Mouse (Mus musculus) cerebellum, postnatal 25 days (tissue): ENCODE results near the gene Cenpu.

ENCODE experiments used
- DNase-seq, 2 experiments: peaks; one replicate each; pipeline ENCODE4 v3.0.0; 2021; ENCODE audit warnings: mixed read lengths in 2 of 2

The Cenpu gene

DNA sequence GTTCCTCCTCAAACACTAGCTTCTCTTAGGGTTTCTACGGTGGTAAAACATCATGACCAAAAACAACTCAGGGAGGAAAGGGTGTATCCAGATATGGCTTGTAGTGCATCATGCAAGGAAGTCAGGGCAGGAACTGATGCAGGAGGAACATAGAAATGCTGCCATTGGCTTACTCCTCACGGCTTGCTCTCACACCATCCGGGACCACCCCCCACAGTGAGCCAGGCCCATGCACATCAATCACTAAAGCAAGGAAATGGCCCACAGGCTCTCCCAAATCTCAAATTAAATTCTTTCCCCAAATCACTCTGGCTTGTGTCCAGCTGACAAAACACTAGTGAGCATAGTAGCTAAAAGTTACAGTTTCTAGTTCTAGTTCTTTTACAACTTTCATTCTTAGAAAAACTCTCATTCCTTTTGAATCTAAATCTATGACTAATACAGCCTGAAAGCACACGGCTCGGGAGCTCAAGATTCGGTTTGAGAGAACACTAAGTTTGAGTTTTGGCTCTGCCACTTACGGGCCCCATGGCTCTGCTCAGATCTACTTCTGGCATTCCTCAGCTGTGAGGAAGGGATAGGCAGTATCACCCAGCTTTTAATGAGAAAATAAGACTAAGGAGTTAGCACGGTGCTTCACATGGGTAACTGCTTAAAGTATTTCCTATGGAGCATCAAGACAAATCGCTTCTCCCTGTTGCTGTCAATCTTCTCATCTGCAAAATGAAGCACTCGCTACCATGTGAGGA is 49.3 kb downstream of the Cenpu start:
- no peak for DNase-seq

- DNase-seq = no peak
Measured at GRCm38 (mm10) chr8:46603587-46603986, 51.8 kb downstream of the Cenpu start.

- no peak for DNase-seq
Measured at GRCm38 (mm10) chr8:46606930-46607329, 55.1 kb downstream of the Cenpu start.

DNA sequence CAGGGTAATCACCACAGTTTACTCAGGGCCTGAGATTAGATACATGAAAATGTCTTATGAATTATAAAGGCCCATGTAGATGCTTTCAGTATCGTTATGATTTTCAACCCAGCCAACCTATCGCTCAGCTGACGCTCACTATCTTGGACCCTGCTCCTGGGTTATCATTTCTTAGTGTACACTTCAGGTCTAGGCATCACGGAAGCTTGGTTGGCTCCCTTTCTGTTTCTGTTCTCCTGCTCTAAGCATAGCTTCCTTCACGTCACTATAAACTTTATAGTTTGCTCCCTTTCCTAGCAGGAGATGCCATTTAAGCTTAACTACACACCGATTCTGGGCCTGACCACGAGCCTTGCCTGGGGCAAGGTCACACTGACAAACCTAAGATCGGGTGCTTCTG is 59.7 kb downstream of the Cenpu start:
- DNase-seq = no peak

DNA sequence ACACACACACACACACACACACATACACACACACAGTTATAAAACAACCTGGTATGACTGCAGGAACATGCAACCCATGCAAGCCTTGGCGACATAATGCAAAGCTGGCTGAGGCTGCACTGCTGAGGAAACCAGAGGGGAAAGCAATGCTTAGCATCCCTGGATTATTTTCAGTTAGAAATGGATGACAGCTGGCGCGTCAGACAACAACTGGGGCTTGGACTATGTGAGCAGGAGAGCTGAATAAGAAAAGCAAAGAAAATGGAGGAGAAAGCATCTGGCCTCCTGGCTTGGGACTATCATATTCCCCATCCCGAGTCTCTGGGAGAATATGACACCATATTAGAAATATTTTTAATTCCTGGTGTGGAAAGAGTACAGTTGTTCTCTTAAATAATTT is 61.1 kb downstream of the Cenpu start:
- DNase-seq = no peak

DNA sequence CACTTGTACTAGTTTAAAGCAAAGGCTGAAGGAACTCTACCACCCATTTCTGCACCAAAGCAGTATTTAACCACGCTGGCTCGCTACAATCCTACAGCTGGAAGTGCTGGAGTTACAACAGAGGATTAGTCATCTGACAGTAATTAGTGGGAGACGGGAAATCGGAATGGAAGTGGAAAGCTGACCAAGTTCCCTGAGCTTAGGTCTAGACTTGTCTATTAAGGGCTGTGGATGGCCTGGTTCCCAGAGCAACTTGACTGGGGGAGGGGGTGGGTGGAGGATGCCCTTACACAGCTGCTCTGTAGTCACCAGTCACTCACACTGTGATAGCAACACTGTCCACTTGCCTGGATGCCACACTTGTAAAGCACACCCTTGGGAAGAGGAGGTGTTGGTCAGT is 61.5 kb downstream of the Cenpu start:
- DNase-seq = no peak

- DNase-seq = no peak
Measured at GRCm38 (mm10) chr8:46615936-46616335, 64.1 kb downstream of the Cenpu start.

DNA sequence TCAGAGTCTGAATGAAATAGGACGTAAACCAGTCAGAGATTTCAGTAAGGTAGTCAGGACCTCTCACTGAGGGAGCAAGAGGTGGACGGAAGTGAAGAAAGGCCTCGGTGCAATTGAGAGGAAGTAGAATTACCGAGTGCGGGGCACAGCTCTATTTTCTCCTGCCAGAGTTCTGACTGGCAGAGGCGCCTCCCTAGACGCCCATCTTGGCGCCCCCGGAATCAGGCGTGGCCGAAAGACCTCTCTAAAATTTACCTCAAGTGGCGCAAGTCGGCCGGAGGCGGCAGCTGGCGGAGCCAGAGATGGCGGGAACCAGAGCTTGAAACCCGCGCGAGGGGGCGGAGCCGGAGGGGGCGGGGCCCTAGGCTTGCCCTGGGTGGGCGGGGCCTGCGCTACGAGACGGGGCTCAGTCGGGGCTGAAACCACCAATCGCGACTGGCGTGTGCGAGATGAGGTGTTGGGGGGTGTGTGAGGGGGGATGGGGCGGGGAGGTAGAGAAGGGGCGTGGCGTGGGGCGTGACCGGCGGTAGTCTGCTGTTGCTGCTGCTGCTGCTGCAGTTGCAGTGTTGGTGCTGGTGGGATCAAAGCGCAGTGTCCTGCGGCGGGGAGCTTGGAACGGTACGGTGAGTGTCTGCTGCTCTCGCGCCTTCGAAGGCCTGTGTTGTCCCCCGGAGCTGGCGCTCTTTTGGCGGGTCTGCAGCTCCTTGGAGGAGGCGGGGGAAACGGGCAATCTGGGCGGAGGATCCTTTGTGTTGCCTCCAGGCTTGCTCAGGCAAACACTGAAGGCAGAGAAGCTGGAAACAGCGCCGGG is 65.3 kb downstream of the Cenpu start, which contains the start of the genes Primpol and Casp3:
TSS of gene Primpol (minus strand) at position 334 of the 811 bp plus-strand sequence.
TSS of gene Casp3 (plus strand) at position 413 of the 811 bp plus-strand sequence.
- peak; percentile 95 to 98 for DNase-seq

DNA sequence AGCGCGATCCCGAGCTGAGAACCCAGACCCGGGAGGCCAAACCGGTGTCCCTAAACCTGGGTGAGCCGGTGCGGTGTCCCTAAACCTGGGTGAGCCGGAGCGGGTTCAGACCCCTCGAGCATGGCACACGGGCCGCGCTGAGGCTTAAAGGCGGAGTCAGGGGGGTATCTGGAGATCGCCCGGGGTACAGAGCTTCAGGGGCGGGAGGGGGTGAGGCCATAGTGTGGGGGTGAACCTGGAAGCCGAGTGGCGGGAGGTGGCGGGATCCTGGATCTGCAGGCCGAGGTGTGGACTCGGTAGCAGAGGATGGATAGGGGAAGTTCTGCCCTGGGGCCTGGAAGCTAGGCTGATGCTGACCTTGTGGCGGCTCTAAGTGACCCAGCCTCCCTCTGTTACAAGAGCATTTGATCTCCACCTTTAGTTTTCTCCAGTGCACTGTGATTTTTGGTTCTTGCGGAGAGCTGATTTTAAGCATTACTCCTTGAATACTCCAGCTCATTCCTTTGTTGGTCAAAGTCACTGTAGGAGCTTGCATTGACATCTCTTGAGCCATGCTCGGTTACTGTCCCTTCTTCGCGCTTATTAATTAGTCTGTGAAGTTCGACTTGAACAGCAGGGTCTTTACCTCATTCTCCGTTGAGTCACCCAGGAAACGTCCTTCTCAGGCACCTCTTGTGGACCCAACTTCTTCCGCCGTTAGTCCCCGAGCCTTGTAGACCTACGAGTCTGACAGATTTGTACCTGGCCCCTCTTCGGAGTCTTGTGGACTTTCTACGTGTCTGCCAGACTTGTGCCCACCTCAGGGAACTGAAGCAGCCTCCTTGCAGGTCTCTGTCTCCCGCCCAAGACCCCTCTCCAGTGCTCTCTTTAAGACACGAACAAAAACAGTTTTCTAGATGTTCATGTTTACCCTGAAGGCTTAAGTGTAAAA is 66.1 kb downstream of the Cenpu start:
- peak in 1 of 2 experiments; percentile 7 for DNase-seq

GRCm38 (mm10) chr8:46618639-46619320 is 67.0 kb downstream of the Cenpu start:
- DNase-seq = no peak

DNA sequence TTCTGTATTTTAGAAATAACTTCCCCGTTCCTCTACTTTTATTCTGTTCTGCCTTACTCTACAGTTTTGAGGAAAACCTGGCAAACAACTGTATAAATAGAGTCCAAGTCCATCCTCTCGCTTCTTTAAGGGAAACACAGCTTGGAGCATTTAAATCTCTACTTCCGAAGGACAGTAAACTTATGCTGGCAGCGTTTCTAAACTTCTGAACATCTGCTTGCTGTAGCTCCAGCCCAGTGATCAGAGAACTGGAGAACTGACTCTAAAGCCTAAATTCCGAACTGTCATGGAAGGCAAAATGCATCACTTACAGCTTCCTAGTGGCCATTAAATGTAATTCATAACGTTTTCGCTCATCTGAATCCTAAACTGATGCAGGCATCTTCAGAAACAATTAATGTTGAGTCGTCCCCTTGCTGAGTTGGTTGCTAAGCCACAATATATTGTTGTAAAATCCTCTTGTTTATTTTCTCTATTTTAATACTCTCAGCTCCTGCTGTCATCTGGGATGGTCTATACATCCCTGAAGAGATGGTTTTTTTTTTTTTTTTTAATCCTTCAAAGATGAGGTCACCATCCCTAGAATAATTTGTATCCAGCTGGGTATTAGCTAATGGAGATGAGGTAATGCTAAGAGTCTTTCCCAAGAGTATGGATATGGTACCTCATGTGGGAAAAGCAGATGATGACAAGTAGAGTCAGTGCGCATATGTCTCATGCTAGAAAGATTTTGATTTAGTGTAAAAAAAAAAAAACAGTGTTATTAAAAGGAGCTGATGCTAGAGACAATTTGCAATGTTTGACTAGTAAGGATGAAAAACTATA is 70.8 kb downstream of the Cenpu start:
- DNase-seq = no peak

- DNase-seq = no peak
Measured at GRCm38 (mm10) chr8:46625166-46625565, 73.3 kb downstream of the Cenpu start.

GRCm38 (mm10) chr8:46626642-46627041 is 74.8 kb downstream of the Cenpu start:
- DNase-seq = no peak

GRCm38 (mm10) chr8:46627881-46628280 is 76.1 kb downstream of the Cenpu start:
- DNase-seq = peak in 1 of 2 experiments; percentile 22

- no peak for DNase-seq
Measured at GRCm38 (mm10) chr8:46628645-46629044, 76.8 kb downstream of the Cenpu start.
